Mouse (Mus musculus) leukemia stem cell, adult 10-12 weeks (primary cell): ENCODE measurements around the gene Olfr110. TPM values are rescaled to one million over a fixed set of nuclear protein-coding genes. Genes with fewer than 3 reads are reported as not detected.

Experiments
- polyA plus RNA-seq: library from polyadenylated mRNA; stranded (reverse); fragments of >175 nt; gene quantifications from 2 replicates; pipeline ENCODE4 v1.2.3, GENCODE M21; 2012; ENCODE audit warnings: low replicate concordance

Olfr110 gene
- not detected in 2 replicates for polyA plus RNA-seq

DNA sequence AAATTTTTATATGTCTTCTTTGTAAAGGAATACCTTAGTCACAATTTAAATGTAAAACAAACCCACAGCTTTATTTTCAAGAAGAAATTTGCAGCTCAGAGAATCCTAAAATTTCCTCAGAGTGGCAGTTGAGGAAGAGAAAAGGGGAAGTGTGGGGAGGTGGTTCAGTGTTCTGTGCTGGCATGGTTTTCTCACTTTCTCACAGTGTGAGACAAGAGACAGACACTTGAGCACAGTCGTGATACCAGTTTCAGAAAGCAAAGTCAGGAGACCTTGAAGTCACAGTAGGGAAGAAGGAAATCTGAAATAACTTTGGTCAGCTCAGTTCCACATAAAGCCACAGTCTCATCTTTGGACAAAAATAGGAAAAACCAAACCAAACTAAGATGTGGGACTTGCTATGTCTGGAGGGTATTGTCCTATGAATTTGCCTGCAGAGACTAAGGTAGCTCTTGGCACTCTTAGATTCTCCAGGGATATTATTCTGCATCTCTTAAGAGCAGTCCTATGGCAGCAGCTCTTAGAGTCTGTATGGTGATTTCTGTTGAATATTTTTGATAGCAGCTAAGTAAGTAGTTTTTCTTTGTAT, at the start of gene Olfr110:
Gene Olfr110, plus strand, starts transcription at position 539 of the 589 bp plus-strand sequence.

DNA sequence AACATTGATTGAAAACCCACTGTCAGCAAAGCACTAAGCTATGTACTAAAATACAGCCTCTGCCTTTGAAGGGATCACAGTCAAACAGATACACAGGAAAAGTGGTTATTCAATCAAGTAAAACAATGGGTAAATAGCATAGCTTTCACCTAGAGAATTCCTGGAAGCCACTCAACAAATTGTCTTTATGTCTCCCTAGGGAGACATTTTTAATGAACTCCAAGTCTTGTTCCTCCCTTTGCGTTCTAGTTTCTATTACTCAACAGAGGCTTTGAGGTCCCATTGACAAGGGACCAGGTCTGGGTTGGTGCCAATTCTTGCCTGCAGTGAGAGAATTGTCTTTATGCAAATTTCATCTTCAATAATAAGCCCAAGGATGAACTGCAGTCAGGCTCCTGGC, 47.1 kb upstream of the Olfr110 start, which contains the start of gene Olfr108:
Gene Olfr108, plus strand, starts transcription at position 301 of the 400 bp plus-strand sequence.

GRCm38 (mm10) chr17:37458616-37459015, 33.7 kb upstream of the Olfr110 start, which contains the start of gene Olfr109:
TSS of gene Olfr109 (plus strand) at chr17:37458916.

DNA sequence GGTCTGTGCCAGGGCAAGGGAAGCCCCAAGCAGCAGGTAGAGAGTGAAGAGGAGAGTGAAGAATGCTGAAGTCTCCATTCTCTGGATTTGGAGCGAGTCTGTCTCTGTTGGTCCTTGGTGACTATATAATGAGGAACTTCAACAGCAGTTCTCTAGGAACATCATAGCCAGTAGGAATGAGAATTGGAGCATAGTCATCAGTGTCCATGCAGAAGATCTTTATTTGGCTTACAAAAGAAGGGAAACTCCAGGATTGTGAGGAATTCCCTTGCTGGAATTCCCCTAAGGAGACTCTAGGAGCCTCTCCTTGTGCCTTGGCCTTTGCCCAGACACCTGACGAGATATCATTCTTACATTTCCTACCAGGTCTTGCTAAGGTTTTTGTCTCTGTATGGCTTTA, 8.8 kb upstream of the Olfr110 start, which contains the start of gene H2-M2:
Gene H2-M2, minus strand, starts transcription at position 101 of the 400 bp plus-strand sequence.

GRCm38 (mm10) chr17:37507730-37508129, 15.5 kb downstream of the Olfr110 start, which contains the start of gene Olfr111:
TSS of gene Olfr111 (plus strand) at chr17:37508030.

Other genes with a start within 250 kb of the Olfr110 start
- gene Olfr98, start 228.7 kb upstream of the Olfr110 start, polyA plus RNA-seq: not detected in 2 replicates
- 0.33 and 1.7 TPM in 2 replicates for gene H2-M3, start 222.2 kb upstream of the Olfr110 start, polyA plus RNA-seq
- not detected in 2 replicates for gene Olfr99, start 209.0 kb upstream of the Olfr110 start, polyA plus RNA-seq
- not detected in 2 replicates for gene Olfr101, start 188.2 kb upstream of the Olfr110 start, polyA plus RNA-seq
- gene Olfr102, start 175.4 kb upstream of the Olfr110 start, polyA plus RNA-seq: not detected in 2 replicates
- not detected in 2 replicates for gene Olfr103, start 152.8 kb upstream of the Olfr110 start, polyA plus RNA-seq
- not detected in 2 replicates for gene Olfr104-ps, start 132.9 kb upstream of the Olfr110 start, polyA plus RNA-seq
- not detected in 2 replicates for gene Olfr105-ps, start 113.4 kb upstream of the Olfr110 start, polyA plus RNA-seq
- not detected in 2 replicates for gene Olfr106-ps, start 102.1 kb upstream of the Olfr110 start, polyA plus RNA-seq
- not detected in 2 replicates for gene Olfr107, start 93.2 kb upstream of the Olfr110 start, polyA plus RNA-seq
- not detected in 2 replicates for gene Olfr108, start 47.0 kb upstream of the Olfr110 start, polyA plus RNA-seq
- not detected in 2 replicates for gene Olfr109, start 33.6 kb upstream of the Olfr110 start, polyA plus RNA-seq
- not detected in 2 replicates for gene H2-M2, start 8.9 kb upstream of the Olfr110 start, polyA plus RNA-seq
- gene Olfr111, start 15.6 kb downstream of the Olfr110 start, polyA plus RNA-seq: not detected in 2 replicates
- gene Olfr112, start 77.0 kb downstream of the Olfr110 start, polyA plus RNA-seq: not detected in 2 replicates
- gene Olfr113, start 85.2 kb downstream of the Olfr110 start, polyA plus RNA-seq: not detected in 2 replicates
- gene Olfr114, start 100.3 kb downstream of the Olfr110 start, polyA plus RNA-seq: 0.18 TPM in 1 of 2 replicates, not detected in the other
- gene Olfr115, start 134.6 kb downstream of the Olfr110 start, polyA plus RNA-seq: not detected in 2 replicates
- gene Olfr116, start 134.7 kb downstream of the Olfr110 start, polyA plus RNA-seq: not detected in 2 replicates
- not detected in 2 replicates for gene Olfr117, start 171.3 kb downstream of the Olfr110 start, polyA plus RNA-seq
- gene Olfr118, start 174.5 kb downstream of the Olfr110 start, polyA plus RNA-seq: 0.19 TPM in 1 of 2 replicates, not detected in the other
- not detected in 2 replicates for gene Olfr119, start 204.1 kb downstream of the Olfr110 start, polyA plus RNA-seq
- not detected in 2 replicates for gene Olfr120, start 229.3 kb downstream of the Olfr110 start, polyA plus RNA-seq